Mouse (Mus musculus) ovary, adult 18-20 months (tissue): Measurements from ENCODE around the gene 4930432M17Rik.

Source experiments
- DNase-seq: peaks from one replicate; pipeline ENCODE4 v3.0.0; 2022; ENCODE audit warnings: low spot score, mixed read lengths

4930432M17Rik gene

DNA sequence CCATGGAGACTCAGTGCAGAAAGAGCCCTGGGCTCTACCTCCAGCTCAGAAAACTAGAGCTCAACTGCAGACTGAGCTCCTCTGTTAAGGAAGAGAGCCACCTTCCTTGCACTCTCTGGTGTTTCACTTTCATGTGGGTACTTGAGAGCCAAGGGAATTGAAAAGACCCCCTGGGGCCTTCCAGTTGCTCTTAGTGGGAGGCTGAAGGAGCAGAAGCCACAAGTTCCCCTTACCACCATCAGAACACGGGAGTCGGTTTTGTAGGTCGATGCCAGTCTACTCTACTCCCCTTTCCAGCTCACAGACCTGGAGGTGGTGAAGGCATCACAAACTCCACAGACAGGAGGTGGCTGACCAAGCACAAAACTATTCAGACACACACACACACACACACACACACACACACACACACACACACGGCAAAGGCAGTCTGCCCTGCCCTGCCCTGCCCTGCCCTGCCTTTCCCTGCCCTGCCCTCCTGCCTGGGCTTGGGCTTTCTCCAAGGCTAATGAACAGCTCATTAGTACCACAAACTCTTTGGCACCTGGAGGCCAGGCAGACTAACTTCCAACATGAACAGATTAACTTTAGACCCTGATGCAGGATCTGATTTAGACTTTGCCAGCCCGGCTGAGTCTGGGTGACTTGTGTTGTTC lies 1.7 kb downstream of the 4930432M17Rik start:
- DNase-seq = no peak

DNA sequence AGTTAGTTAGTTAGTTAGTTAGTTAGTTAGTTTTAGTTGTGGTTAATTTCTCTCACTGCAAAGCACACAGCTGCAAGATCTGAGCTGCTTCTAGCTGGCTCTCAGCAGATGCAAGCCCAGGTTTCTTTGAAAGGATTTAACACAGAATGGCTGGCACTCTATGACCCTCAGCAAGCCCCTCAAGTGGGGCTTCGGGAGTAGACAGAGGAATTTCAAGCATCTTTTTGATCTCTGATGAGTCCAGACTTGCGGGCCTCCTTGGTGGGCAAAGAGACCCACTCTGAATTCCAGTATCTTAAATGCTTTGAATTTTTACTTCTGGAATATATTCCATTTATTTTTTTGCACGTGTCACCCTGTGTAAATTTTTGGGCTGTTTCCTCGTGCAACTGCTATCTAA lies 8.4 kb downstream of the 4930432M17Rik start:
- DNase-seq = no peak

DNA sequence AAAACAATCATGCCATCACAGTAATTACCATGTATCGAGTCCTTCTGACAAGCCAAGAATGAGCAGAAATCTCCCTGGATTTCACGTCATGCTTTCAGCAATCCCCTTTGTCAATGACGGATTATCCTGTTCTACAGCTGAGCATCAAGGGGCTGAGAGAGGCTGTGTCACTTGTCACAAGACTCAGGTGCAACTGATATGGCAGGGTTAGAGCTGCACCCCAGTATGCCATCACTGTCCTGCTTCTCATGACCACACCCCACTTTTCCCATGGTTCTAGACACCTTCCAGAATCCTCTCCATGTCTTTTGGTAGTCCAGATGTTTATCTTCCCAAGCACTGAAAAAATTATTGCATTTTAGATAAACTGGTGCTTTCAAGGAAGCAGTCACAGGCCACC lies 8.9 kb downstream of the 4930432M17Rik start:
- DNase-seq = no peak

DNA sequence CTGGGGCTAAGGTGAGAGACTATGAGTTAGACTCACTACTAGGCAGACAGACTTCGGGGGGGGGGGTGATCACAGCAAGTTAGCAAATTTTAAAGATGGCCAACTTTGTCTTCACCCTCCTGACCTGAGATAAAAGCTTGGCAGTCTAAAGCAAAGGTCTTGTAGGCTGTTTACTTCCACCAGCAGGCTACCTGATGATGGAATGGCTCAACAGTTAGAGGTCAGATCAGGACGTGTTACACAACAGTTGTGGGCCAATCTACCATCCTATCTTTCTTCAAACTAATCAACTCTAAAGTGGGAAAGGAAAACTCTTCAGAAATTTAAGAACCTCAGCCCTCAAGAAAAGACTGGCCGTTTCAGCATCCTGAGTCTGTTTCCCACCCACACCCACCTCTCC lies 9.6 kb downstream of the 4930432M17Rik start:
- no peak for DNase-seq

DNA sequence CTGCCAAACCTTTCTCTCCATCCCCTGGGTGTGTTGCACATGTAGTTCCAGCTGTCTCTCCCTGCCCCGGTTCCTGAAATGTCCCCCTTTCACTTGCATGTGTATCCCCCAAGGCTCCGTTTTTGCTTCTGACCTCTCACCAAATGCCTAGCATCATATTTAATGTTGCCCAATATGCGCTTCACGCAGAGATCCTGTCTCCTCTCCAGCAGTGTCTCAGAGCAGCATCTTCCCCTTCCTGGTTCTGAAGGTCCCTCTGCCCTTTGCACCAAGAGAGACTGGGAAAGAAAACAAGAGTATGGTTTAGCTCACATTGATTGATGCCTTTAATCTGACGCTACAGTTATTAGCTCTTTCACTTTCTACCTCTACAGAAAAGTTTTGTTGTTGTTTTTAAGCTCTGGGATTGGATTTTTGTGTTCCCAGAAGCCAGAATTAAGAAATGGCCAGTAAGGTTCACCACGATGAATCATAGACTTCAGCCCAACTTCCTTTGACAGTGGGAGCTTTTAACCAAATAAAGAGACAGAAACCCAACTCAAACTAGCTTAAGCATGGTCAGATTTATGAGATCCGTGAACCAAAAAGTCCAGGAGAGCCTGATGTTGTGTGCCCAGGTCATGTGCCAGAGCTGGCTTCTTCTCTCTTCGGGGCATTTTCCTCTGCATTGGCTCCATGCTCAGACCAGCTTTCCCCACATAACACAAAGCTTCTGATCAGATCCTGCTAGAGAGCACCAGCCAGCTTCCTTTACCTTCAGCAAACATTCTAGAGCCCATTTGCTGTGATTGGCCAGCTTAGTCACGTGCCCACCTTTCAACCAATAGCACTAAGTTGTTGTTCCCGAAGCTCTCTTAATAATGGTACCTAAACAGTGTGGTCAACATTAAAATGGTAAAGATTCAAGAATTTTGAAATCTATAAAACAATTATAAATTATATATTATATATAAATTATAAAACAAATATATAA lies 12.2 kb downstream of the 4930432M17Rik start:
- no peak for DNase-seq

DNA sequence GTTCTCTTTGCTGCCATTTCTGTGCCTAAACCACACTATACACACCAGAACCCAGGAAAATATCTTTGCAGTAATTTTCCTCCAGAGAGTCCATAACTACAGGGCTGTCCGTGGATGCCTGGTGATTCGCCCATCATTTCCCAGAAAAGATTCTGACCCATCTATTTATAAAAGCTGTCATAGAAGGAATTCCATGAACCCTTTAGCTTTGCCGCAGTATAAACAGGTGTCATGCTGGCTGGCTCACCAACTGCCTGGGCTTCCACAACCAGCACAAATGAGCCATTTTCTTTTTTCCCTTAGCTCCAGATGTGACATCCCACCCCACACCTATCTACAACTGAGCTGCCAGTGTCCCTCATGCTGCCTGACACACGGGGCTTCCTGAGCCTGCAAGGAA lies 14.0 kb downstream of the 4930432M17Rik start:
- no peak for DNase-seq

DNA sequence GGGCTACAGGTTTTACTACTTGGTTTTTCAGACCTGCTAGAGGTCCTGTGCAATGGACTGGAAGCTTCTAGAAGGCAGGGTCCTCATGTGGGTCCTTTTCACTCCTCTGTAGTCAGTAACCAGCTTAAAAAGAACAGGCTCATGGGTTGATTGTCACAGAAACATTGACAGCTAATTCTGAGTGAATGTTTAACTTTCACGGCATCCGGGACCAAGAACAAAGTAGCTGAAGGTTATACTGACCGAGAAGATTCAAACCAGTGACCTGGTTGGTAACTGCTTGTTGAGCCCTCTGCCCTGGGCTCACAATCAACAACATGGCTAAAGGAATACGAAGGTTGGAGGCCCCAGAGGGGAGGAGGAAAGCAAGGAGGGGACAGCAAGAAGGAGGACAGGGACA lies 14.4 kb downstream of the 4930432M17Rik start:
- no peak for DNase-seq

DNA sequence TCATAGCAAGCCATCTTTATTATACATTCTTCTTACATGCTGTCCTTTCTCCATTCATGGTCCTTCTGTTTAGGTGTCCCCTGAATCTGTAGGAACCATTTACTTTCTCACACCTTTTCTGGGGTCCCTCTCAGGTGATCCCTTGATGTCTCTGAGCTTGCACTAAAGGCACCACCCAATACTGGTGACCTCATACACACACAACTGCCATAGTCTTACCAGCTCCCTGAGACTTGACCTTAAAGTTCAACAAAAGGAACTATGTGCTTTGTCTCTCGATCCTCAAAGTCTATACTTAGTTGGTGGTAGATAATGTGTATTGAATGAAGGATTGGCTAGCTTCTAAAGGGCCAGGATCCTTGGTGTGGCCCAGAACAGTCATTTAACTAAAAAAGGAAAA lies 15.4 kb downstream of the 4930432M17Rik start:
- DNase-seq = no peak

DNA sequence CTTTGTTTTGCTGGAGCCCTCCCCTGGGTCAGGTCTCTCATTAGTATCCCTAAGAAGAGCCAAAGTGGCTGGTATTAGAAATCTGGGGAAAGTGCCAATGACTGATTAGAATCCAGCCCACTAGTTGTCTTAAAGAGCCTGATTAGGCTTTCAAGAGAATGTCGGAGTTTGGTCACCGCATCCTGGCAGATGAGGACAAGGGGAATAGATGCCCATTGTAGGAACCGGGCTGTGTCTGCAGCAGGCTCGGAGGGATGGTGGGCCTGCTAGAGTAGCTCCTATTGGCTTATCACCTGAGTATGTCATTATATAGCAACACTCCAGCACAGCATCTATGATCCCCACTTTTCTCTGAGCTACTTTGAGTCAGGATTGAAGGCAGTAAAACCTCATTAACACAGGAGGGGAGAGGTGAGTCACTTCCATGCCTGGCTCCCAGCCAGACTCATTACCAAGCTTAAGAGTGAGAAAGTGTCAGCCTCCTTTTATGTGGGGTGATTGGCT lies 15.9 kb downstream of the 4930432M17Rik start:
- DNase-seq = no peak

DNA sequence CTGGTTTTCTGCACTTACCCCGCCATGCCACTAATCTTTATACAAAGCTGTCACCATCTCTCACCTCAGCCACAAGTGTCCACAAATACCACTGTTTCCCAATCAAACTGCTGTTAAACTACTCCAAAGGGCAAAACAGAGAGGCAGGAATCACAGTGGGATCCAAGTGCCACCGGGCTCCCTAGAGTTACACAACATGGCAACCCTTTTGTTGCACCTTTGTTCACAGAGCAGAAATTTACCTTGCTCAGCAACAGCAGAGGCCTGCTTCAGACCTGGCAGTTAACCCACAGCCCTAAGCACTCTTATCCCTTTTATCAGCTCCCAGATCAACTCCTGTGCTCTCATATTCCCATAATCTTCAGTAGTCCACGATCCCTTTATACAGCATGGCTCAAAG lies 17.2 kb downstream of the 4930432M17Rik start:
- no peak for DNase-seq

DNA sequence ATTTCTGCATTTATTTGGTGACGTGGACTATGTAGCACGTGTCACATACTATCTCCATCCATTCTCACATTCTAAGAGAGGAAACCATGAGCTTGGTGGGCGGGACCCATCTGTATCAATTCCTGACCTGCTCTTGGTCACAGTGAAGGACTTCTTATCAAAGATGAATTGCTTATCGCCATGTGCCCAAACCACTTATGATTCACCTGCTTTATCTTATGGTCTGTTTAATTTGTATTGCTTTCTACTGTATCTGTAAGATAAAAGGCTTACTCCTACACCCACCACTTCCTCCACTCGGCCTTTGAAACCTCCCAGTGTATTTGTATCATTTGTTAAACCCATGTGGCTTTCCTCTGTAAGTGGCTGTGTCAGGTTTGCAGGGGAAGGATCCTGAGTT lies 18.5 kb downstream of the 4930432M17Rik start:
- DNase-seq = no peak

DNA sequence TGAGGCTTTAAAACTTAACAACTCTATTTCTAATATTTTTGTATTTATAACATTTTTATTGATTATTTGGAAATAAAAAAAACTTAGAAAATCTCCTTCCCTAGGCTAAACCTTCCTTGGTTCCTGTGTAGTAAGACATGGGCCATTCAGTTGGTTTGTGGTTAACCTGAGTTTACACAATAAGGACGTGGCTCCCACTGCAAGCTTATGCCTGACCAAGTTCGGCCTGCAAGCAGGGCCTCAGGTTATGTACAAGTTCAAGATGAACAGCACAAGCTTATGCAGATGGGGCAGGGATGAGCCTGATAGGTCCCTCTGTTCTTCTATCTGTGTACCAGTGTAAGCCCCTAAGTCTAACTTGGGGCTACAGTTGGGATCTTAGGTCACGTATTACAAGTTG lies 19.1 kb downstream of the 4930432M17Rik start:
- DNase-seq = no peak

DNA sequence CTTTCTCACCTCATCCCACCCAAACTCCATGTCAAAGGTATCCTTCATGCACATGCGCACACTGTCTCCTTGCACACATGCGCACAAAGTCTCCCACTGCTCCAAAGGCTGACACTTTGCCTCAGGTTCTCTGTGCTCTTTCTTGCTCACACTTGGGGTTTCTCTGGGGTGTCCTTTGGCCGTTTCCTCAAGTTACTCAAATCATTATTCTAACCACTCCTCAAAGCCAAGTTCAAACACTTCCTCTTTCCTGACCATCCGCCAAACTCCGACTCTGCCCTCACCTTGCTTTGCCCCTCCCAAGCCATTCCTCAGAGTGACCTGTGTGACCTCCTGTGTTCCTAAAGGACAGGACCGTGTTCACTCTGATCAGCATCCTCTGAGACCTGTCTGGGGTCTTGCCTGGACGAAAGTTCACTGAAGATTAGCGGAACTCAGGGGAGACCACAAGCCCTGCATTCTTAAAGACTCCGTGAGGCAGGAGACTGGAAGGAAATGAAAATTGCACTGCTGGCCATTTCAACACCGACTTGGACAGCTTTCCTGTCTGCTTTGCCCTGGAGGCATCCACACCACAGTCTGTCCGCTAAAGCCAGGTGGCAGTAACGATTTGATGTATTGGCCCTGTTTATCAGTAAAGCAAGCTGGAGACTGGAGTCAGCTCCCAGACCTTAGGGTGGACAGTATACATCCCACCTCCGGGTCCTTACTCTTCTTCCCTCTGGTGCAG lies 22.6 kb downstream of the 4930432M17Rik start:
- DNase-seq = no peak

DNA sequence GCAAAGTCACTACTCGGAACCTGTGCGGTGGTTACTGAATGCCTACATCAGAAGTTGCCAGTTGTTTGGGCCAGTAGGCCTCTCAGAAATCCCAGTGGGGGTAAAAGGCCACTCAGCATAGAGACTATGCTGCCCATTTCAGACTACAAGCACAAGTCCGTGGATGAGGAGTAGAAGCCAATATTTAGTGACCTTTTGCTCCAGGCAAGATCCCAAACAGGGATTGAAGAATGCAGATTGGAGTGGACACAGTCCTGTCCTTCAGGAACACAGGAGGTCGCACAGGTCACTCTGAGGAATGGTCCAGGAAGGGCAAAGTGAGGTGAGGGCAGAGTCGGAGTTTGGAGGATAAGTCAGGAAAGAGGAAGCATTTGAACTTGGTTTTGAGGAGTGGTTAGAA lies 23.2 kb downstream of the 4930432M17Rik start:
- DNase-seq = no peak

DNA sequence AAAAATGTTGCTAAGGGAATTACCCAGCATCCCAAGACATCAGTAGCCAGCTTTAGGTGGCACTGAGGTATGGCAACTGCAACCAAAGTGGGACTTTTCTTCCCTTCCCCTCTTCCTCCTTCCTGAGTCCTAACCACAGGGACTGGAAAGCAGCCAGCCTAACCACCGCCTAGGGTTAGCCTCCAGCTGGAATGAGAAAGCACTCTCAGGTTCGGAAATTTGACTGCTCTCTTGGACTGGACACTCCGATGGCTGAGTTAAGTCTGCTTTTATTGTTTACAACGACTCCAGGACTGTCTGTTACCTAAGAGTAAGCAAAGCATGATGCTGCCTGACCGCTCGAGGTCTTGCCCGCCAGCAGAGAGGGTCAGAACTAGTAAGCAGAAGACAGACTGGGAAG lies 26.6 kb downstream of the 4930432M17Rik start:
- DNase-seq = no peak

DNA sequence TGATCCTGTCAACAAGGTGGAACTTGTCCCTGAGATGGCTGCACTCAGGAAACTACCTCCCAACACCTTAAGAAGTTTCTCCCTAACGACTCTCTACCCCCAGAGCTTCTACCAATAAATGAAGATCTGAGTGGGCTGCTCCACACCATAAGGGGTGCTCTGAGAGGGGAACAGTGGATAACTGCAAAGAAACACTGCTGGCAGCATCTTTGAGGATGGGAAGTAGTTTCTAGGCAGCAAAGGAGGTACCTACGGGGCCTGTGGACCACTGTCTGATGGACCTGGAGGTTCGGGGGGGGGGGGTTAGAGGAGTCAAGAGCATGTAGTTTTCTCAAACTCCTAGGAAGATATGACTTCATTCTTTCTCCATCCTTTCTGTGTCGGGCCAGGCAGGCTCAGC lies 28.8 kb downstream of the 4930432M17Rik start:
- DNase-seq = no peak

DNA sequence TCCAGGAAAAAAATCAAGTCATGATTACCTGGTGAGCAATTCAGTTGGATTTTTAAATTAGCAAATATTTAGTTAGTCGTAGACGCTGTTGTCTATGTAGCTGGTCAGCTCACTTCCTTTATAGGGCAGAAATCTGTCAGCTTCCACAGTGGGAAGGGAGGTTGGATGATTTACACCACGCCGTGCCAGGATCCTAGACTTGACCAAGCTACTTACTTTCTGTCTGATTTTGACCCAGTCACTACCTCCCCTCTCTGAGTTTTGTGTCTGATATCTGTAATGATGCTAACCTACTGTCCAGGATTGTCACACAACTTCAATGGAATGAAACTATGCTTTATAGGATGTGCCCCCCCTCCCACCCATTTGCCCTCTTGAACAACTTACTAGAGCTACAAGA lies 29.3 kb downstream of the 4930432M17Rik start:
- no peak for DNase-seq

DNA sequence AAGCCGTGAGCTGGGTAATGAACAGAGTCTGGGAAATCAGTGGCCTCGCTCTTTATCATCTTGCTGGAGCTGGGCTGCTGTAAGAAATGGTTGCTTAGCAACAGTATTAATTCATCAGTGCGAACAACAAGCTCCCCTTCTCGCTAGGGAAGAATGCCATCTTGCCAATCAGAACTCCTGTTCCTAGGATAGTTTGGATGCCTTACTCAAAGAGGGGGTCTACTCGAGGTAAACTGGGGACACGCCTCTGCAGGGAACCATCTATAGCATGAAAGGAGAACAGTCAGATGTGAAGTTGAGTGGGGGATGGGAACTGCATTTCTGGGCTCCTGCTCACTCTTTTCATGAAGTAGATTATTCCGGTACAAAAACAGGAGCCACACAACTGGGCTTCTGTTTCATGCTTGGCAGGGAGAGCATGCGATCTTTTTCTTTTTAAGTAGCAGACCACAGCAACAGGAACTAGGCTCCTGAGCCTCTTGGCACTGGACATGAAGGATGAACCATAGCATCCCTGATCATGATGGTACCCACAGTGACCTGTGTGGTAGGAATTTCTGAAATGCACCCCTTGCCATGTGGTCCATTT lies 29.9 kb downstream of the 4930432M17Rik start:
- no peak for DNase-seq

DNA sequence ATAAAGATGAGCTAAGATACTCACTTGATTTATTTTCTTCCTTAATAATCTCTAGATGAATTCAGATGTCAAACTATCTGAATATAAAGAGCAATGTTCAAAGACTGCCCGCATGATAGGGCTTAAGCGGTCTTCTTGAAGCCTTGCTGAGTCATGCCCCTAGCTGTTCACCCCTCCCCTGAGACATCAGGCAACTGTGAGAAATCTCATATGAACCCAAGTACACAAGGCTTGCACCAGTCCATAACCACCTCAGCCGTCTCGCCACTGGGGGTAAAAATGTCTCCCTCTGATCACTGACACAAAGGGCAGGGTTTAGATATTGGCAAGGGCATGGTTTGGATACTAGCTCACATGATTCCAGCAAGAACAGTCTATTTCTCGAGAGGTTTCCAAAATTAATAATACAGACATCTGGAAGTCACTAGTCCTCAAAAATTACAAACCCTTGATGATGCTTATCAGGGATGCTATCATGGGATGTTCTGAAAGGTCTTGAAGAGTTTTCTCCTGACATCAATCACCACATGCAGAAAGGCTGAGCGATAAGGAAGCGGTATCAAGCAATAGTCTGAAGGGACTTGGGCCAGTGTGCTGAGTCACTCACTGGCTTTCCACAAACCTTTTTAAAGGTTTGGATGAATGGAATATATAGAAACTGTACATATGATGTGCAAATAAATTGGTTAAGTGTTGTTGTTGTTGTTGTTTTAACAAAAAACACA lies 32.8 kb downstream of the 4930432M17Rik start:
- DNase-seq = no peak

DNA sequence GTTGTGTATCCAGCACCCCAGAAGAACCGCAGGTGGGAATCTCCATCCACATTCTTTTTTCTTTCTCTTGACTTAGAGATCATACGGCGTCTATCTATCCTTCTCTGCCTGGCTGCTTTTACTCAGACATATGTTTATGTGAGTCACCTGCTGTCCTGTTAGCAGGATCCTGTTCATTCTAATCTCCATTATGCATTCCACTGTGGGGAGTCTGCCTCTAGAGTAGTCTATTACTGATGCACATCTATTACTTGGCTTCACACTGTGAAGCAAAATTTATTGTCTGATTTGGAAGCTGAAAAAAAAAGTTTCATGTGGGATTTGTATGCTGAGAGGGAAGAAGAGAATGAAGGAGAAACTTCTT lies 33.3 kb downstream of the 4930432M17Rik start:
- no peak for DNase-seq

DNA sequence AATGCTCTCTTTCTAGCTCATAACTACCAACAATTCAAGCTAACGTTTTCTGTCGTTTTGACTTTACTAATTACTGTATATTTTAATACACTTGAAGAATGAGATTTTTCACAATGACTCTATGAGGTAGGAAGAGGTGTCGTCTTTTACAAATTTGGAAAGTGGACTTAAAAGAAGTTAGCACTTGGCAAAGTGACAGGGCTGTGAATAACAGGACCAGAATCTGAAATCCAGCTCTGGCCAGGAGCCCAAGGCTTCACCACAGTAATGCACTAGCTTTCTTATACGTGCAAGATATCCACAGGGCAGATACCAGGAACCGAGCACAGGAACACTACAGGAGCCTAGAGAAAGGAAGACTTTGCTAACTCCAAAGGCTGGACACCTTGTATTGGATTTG lies 35.5 kb downstream of the 4930432M17Rik start:
- no peak for DNase-seq

DNA sequence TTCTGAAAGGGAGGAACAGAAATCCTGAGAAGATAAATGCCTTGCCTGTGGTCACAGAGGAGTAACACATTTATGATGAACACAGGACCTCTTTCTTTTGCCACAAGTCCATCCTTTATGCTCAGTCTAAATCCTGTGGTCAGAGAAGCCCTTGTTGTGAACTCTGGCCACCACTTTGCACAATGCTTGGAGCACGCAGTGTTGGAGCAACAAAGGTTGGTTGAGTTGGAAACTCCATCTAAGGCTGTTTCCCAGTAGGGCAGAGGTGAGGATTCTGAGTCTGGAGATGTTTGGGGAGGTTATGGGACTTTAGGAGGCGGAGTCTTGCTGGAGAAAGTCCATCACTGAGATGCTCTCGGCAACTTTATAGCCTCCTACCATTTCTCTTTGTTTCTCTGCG lies 36.5 kb downstream of the 4930432M17Rik start:
- no peak for DNase-seq
